Mouse (Mus musculus) bone marrow, adult 2 months (tissue): ENCODE data around the gene Kank1. TPM values are rescaled to one million over a fixed set of nuclear protein-coding genes. Genes with fewer than 3 reads are reported as not detected.

ENCODE experiments used
- H3K27ac ChIP-seq: fragments of 200-500 bp; 2 replicates; pipeline ENCODE4 v1.5.1; 2012; ENCODE audit warnings: low read depth, mild to moderate bottlenecking, control low read depth, inconsistent platforms, low read length; ENCODE audit not compliant: control insufficient read depth, poor library complexity, insufficient read depth
- H3K4me1 ChIP-seq: fragments of 200-500 bp; 2 replicates; pipeline ENCODE4 v1.6.1; 2011; ENCODE audit warnings: low read length; ENCODE audit not compliant: control insufficient read depth, insufficient read depth
- H3K4me3 ChIP-seq: fragments of 200-500 bp; replicated peaks from 2 replicates; pipeline ENCODE3; 2011; ENCODE audit warnings: mild to moderate bottlenecking, low read depth, low read length, control low read depth; ENCODE audit not compliant: control insufficient read depth
- CTCF ChIP-seq: fragments of 200-500 bp; IDR thresholded peaks from 2 replicates; pipeline ENCODE4 v1.5.1; 2011; ENCODE audit warnings: low read length, control low read depth; ENCODE audit not compliant: control insufficient read depth, insufficient read depth
- POLR2A ChIP-seq: fragments of 200-500 bp; IDR thresholded peaks from 2 replicates; pipeline ENCODE4 v1.6.1; 2011; ENCODE audit warnings: low read depth, mild to moderate bottlenecking, control low read depth, low read length, borderline replicate concordance; ENCODE audit not compliant: control insufficient read depth
- WGBS: fragments of 180-500 bp; shearing (Covaris S2); methylation state at CpG from one replicate; pipeline ENCODE4 v1.1.7; 2018; 5-methylcytosine and 5-hydroxymethylcytosine counted together
- polyA plus RNA-seq: library from polyadenylated mRNA; stranded (reverse); fragments of >200 nt; gene quantifications from 2 replicates; pipeline ENCODE4 v1.2.4, GENCODE M21; 2011; ENCODE audit warnings: low replicate concordance; ENCODE audit not compliant: missing spikeins, insufficient read depth, insufficient read length

Kank1 gene
- polyA plus RNA-seq, 1 experiment: 6.8 TPM

- no peaks in the 10 kb centered on the region; the same call in 1 of the 2 replicates for H3K4me1 ChIP-seq
- WGBS: 82% methylated on average over 8 of the region's 8 CpGs
- H3K27ac ChIP-seq: no peak overlapping the region
- TF ChIP-seq CTCF (no peak), POLR2A (no peak)
- no peak overlapping the region for H3K4me3 ChIP-seq
Observed at GRCm38 (mm10) chr19:25401521-25401920, 164.7 kb downstream of the Kank1 start.

GRCm38 (mm10) chr19:25404163-25404562, 167.4 kb downstream of the Kank1 start:
- 81% methylated on average over 4 of the region's 4 CpGs for WGBS

GRCm38 (mm10) chr19:25405987-25406386, 169.2 kb downstream of the Kank1 start:
- 56% methylated on average over 6 of the region's 6 CpGs for WGBS
- H3K4me1 ChIP-seq: no peaks in the 10 kb centered on the region
- H3K4me3 ChIP-seq: no peak overlapping the region
- H3K27ac ChIP-seq: no peak overlapping the region
- TF ChIP-seq POLR2A (no peak), CTCF (no peak)

More at GRCm38 (mm10) chr19:25404163-25404562, 167.4 kb downstream of the Kank1 start:
- no peak overlapping the region for H3K27ac ChIP-seq
- TF ChIP-seq POLR2A: no peak
- no peak for TF ChIP-seq CTCF
- H3K4me1 ChIP-seq: no peaks in the 10 kb centered on the region
- H3K4me3 ChIP-seq: no peak overlapping the region

DNA sequence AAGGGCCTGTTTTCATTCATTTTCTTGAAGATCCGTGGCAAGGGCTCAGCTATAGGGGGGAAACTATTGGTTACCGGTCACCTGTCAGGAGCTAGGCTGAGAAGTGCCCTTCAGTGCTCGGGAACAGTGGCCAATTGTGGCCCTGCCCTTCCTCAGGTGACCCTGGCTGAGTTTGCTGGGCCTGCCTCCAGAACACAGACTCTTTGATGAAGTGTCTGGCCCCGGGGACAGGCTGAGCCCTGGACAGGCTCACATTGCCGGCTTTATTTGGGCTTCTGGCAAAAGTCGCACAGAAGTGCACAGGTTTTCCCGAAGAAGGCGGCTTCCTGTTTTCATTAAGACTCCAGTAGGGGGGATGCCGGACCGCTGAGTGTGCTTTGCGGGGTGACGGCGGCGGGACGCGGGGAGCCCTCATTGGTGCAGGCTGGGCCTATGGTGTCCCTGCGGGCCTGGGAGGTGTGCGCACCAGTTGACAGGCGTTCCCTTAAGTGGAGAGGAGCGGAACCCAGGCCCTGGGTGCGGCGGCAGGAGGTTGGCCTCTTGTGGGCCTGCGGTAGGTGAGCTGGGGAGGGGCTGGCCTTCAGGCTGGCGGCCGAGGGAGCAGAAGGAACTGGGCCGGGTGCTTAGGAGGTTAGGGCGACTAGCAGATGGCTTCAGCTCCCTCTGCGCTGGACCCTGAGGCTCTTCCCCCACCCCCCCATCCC, 169.9 kb downstream of the Kank1 start:
- WGBS: 3% methylated on average over 27 of the region's 28 CpGs
- Histone ChIP-seq H3K4me3 (no peak overlapping the region), H3K4me1 (no peaks in the 10 kb centered on the region), H3K27ac (no peak overlapping the region)
- no peak for TF ChIP-seq CTCF
- no peak for TF ChIP-seq POLR2A

- TF ChIP-seq CTCF (no peak), POLR2A (no peak)
- no peaks in the 10 kb centered on the region for H3K4me1 ChIP-seq
- no peak overlapping the region for H3K4me3 ChIP-seq
- 8% methylated on average over 10 of the region's 10 CpGs for WGBS
- no peak overlapping the region for H3K27ac ChIP-seq
Observed at GRCm38 (mm10) chr19:25407185-25407886, 170.6 kb downstream of the Kank1 start.

DNA sequence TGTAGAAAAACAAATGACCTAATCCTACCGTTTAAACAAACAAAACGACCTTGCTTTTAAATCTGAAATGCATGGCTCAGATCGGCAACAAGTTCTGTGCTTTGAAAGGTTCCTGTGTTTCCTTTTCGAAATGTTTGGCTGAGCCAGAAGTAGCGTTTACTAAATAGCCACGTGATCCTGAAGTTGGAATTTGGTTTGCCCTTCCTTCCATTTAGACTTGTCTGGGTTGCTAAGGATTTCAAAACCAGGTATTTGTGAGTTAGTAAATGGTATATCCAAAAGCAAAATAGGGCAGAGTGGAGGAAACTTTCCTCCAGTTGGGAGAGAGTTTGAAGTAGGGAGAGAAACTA, 171.1 kb downstream of the Kank1 start:
- H3K27ac ChIP-seq: no peak overlapping the region
- TF ChIP-seq CTCF: no peak
- no peak for TF ChIP-seq POLR2A
- H3K4me1 ChIP-seq: no peaks in the 10 kb centered on the region
- WGBS: 16% methylated on average over 6 of the region's 6 CpGs
- H3K4me3 ChIP-seq: no peak overlapping the region

GRCm38 (mm10) chr19:25409239-25409638, 172.5 kb downstream of the Kank1 start:
- Histone ChIP-seq H3K27ac (no peak overlapping the region), H3K4me3 (no peak overlapping the region), H3K4me1 (no peaks in the 10 kb centered on the region)
- TF ChIP-seq POLR2A (no peak), CTCF (no peak)
- 77% methylated on average over 9 of the region's 9 CpGs for WGBS

GRCm38 (mm10) chr19:25411353-25411752, 174.6 kb downstream of the Kank1 start:
- no peak overlapping the region for H3K27ac ChIP-seq
- no peaks in the 10 kb centered on the region for H3K4me1 ChIP-seq
- WGBS: 83% methylated on average over 17 of the region's 17 CpGs
- TF ChIP-seq CTCF (no peak), POLR2A (no peak)
- H3K4me3 ChIP-seq: no peak overlapping the region
